Mouse (Mus musculus) kidney, adult 10 weeks (tissue): ENCODE measurements around the gene Dusp9. TPM values are rescaled to one million over a fixed set of nuclear protein-coding genes. Genes with fewer than 3 reads are reported as not detected.

Experiments
- polyA plus RNA-seq: library from polyadenylated mRNA; stranded (reverse); fragments of 350-450 nt; fragmentation: Illumina TruSeq; extraction: RNeasy Lipid Tissue Mini Kit (QIAGEN cat#74804); gene quantifications from one replicate; pipeline ENCODE4 v1.2.3, GENCODE M21; 2014; ENCODE audit warnings: low read depth, low replicate concordance

Dusp9 gene
- polyA plus RNA-seq, result 0.32 TPM

GRCm38 (mm10) chrX:73639255-73639675 lies at the start of gene Dusp9:
Gene Dusp9, plus strand, starts transcription at chrX:73639419.

GRCm38 (mm10) chrX:73659575-73660283 lies 20.5 kb downstream of the Dusp9 start, which contains the start of gene Pnck:
Gene Pnck, minus strand, starts transcription at chrX:73660117.

GRCm38 (mm10) chrX:73672879-73673618 lies 33.8 kb downstream of the Dusp9 start, which contains the start of gene Slc6a8:
Gene Slc6a8, plus strand, starts transcription at chrX:73673150.

Other genes with a start within 250 kb of the Dusp9 start
- gene Gm18336, start 240.7 kb upstream of the Dusp9 start, polyA plus RNA-seq, result not detected
- gene Zfp92, start 228.3 kb upstream of the Dusp9 start, polyA plus RNA-seq, result not detected
- gene Trex2, start 204.1 kb upstream of the Dusp9 start, polyA plus RNA-seq, result not detected
- 7.4 TPM for gene Haus7, start 180.4 kb upstream of the Dusp9 start, polyA plus RNA-seq
- 169 TPM for gene Bgn, start 155.8 kb upstream of the Dusp9 start, polyA plus RNA-seq
- not detected for gene Atp2b3, start 136.3 kb upstream of the Dusp9 start, polyA plus RNA-seq
- not detected for gene Pnck, start 20.7 kb downstream of the Dusp9 start, polyA plus RNA-seq
- gene Slc6a8, start 33.7 kb downstream of the Dusp9 start, polyA plus RNA-seq, result 126 TPM
- gene Bcap31, start 76.8 kb downstream of the Dusp9 start, polyA plus RNA-seq, result 215 TPM
- 1.0 TPM for gene Abcd1, start 77.2 kb downstream of the Dusp9 start, polyA plus RNA-seq
- gene Plxnb3, start 117.7 kb downstream of the Dusp9 start, polyA plus RNA-seq, result not detected
- gene Srpk3, start 135.0 kb downstream of the Dusp9 start, polyA plus RNA-seq, result not detected
- gene Idh3g, start 147.5 kb downstream of the Dusp9 start, polyA plus RNA-seq, result 73.0 TPM
- 30.3 TPM for gene Ssr4, start 147.6 kb downstream of the Dusp9 start, polyA plus RNA-seq
- gene Pdzd4, start 185.6 kb downstream of the Dusp9 start, polyA plus RNA-seq, result 0.36 TPM